Mouse (Mus musculus): ENCODE results near the gene Ubtd2. TPM values are rescaled to one million over a fixed set of nuclear protein-coding genes. Genes with fewer than 3 reads are reported as not detected.

Gene Ubtd2
- polyA plus RNA-seq, 1 experiment = 1.6 TPM

DNA sequence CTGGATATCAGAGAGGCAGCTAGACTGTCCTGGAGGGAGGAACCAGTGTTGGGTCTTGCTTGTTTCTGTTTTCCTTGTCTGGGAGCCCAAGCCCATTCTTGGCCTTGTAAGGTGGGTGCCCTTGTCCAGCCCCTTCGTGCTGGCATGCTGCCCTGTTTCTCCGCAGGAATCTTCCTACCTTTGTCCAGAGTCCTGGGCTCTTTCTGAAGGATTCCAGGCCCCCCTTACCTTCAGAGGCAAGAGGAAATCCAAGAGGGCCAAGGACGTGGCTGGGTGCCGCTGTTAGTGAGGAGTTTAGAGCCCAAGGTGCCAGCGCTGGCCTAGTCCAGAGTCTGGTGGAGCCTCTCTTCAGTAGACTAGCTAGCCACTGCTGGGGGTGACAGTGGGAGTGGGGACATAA, 89.3 kb downstream of the Ubtd2 start:
- Histone ChIP-seq H3K4me1 (ENCODE audit: control insufficient read depth, insufficient read depth, insufficient read length, low read length) (peaks cover 14% of the 10 kb centered on the region; the same call in 1 of the 2 replicates), H3K4me3 (ENCODE audit: low read depth, low read length) (no peak overlapping the region), H3K27me3 (ENCODE audit: control insufficient read depth, insufficient read depth, low read length) (no peaks in the 10 kb centered on the region), H3K27ac (ENCODE audit: insufficient read depth, low read depth, low read length) (no peak overlapping the region), H3K36me3 (ENCODE audit: control insufficient read depth, insufficient read depth, low read length) (0 out of 2 replicates have a peak, but pooled peaks cover 3% of the 10 kb centered on the region)
- TF ChIP-seq CTCF (IDR thresholded peaks at IDR 0.05; ENCODE audit: extremely low read depth, insufficient read length, insufficient replicate concordance, low read depth, low read length) (no peak), POLR2A (IDR thresholded peaks at IDR 0.05; ENCODE audit: low read depth, low read length) (no peak)
- 88% methylated on average over 5 of the region's 5 CpGs for WGBS

- H3K36me3 ChIP-seq (ENCODE audit: control insufficient read depth, insufficient read depth, low read length) = 0 out of 2 replicates have a peak, but pooled peaks cover 3% of the 10 kb centered on the region
- H3K4me3 ChIP-seq (ENCODE audit: low read depth, low read length) = no peak overlapping the region
These were observed 90.4 kb downstream of the Ubtd2 start for GRCm38 (mm10) chr11:32545605-32546004.

DNA sequence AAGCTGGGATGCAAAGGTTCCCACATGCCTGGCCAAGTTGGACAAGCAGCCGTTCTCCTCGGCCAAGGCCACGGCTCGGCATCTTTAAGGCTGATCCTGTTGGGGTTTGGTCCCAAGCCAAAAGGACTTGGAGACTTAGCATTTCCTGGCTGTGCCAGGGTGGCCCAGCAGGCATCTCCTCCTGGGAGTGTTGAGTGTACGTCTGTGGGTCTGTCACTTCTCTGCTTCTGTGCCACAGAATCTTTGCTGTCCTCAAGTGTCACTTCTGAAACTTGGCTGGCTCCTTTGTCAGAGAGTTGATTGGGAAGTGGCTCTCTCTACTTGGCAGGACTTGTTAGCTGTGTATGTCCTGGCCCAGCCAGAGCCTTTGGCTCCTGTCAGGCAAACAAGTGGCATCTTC, 91.3 kb downstream of the Ubtd2 start:
- peaks cover 18% of the 10 kb centered on the region for H3K4me1 ChIP-seq (ENCODE audit: control insufficient read depth, insufficient read depth, insufficient read length, low read length)
- no peak overlapping the region for H3K27ac ChIP-seq (ENCODE audit: insufficient read depth, low read depth, low read length)
- TF ChIP-seq CTCF (IDR thresholded peaks at IDR 0.05; ENCODE audit: extremely low read depth, insufficient read length, insufficient replicate concordance, low read depth, low read length) (no peak), POLR2A (IDR thresholded peaks at IDR 0.05; ENCODE audit: low read depth, low read length) (no peak)
- 39% methylated on average over 5 of the region's 5 CpGs for WGBS
- H3K27me3 ChIP-seq (ENCODE audit: control insufficient read depth, insufficient read depth, low read length) = no peaks in the 10 kb centered on the region
- H3K36me3 ChIP-seq (ENCODE audit: control insufficient read depth, insufficient read depth, low read length) = 0 out of 2 replicates have a peak, but pooled peaks cover 3% of the 10 kb centered on the region
- H3K4me3 ChIP-seq (ENCODE audit: low read depth, low read length) = no peak overlapping the region

More at GRCm38 (mm10) chr11:32545605-32546004, 90.4 kb downstream of the Ubtd2 start:
- no peak for TF ChIP-seq POLR2A (IDR thresholded peaks at IDR 0.05; ENCODE audit: low read depth, low read length)
- no peak for TF ChIP-seq CTCF (IDR thresholded peaks at IDR 0.05; ENCODE audit: extremely low read depth, insufficient read length, insufficient replicate concordance, low read depth, low read length)
- no peak overlapping the region for H3K27ac ChIP-seq (ENCODE audit: insufficient read depth, low read depth, low read length)
- peaks cover 17% of the 10 kb centered on the region for H3K4me1 ChIP-seq (ENCODE audit: control insufficient read depth, insufficient read depth, insufficient read length, low read length)
- no peaks in the 10 kb centered on the region for H3K27me3 ChIP-seq (ENCODE audit: control insufficient read depth, insufficient read depth, low read length)
- 92% methylated on average over 12 of the region's 12 CpGs for WGBS

DNA sequence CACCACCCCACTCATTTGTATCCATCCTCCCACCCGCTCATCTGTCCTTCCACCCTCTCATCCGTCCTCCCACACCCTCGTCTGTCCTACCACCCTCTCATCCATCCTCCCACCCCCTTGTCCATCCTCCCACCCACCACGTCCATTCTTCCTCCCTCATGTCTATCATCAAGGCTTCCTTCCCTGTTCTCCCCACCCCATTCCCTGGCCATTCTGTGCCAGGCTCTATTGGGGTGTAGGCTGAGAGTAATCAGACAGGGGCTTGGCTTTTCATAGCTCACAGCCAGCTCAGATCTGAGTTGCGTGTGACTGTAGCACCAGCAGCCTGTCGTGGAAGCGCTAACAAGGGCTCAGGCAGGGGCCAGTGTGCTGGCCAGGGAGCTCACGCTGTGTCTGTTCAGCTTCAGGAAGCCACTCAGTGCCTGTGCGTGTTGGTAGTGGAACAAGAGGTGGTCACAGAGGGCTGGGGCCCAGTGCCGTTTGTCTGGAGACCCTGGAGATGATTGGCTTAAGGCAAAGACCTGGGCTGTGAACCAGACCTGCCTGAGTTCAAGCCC, 92.3 kb downstream of the Ubtd2 start:
- 83% methylated on average over 10 of the region's 10 CpGs for WGBS
- Histone ChIP-seq H3K27ac (ENCODE audit: insufficient read depth, low read depth, low read length) (no peak overlapping the region), H3K36me3 (ENCODE audit: control insufficient read depth, insufficient read depth, low read length) (0 out of 2 replicates have a peak, but pooled peaks cover 3% of the 10 kb centered on the region), H3K4me3 (ENCODE audit: low read depth, low read length) (no peak overlapping the region), H3K4me1 (ENCODE audit: control insufficient read depth, insufficient read depth, insufficient read length, low read length) (peaks cover 20% of the 10 kb centered on the region), H3K27me3 (ENCODE audit: control insufficient read depth, insufficient read depth, low read length) (no peaks in the 10 kb centered on the region)
- no peak for TF ChIP-seq CTCF (IDR thresholded peaks at IDR 0.05; ENCODE audit: extremely low read depth, insufficient read length, insufficient replicate concordance, low read depth, low read length)
- TF ChIP-seq POLR2A (IDR thresholded peaks at IDR 0.05; ENCODE audit: low read depth, low read length) = no peak

DNA sequence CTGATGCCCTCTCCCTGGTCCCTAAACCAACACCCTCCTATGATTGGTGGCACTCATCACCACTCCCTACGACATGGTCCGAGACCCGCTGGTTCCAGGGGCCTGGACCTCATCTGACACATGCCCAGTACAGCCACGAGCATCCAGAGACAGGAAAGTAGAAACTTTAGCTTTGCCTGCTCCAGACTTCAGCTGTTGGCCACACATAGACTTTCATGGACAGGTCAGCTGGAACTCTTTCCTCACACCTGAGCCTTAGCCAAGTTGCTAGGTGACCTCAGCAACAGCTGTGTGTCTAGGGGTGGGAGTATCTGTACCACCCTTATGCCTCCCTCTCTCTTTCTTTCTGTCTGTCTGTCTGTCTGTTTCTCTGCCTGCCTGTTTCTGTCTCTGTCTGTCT, 93.1 kb downstream of the Ubtd2 start:
- H3K4me1 ChIP-seq (ENCODE audit: control insufficient read depth, insufficient read depth, insufficient read length, low read length) = peaks cover 26% of the 10 kb centered on the region
- 88% methylated on average over 4 of the region's 4 CpGs for WGBS
- H3K27me3 ChIP-seq (ENCODE audit: control insufficient read depth, insufficient read depth, low read length) = no peaks in the 10 kb centered on the region
- H3K36me3 ChIP-seq (ENCODE audit: control insufficient read depth, insufficient read depth, low read length) = 0 out of 2 replicates have a peak, but pooled peaks cover 3% of the 10 kb centered on the region
- no peak overlapping the region for H3K27ac ChIP-seq (ENCODE audit: insufficient read depth, low read depth, low read length)
- TF ChIP-seq POLR2A (IDR thresholded peaks at IDR 0.05; ENCODE audit: low read depth, low read length) = no peak
- no peak for TF ChIP-seq CTCF (IDR thresholded peaks at IDR 0.05; ENCODE audit: extremely low read depth, insufficient read length, insufficient replicate concordance, low read depth, low read length)
- no peak overlapping the region for H3K4me3 ChIP-seq (ENCODE audit: low read depth, low read length)

DNA sequence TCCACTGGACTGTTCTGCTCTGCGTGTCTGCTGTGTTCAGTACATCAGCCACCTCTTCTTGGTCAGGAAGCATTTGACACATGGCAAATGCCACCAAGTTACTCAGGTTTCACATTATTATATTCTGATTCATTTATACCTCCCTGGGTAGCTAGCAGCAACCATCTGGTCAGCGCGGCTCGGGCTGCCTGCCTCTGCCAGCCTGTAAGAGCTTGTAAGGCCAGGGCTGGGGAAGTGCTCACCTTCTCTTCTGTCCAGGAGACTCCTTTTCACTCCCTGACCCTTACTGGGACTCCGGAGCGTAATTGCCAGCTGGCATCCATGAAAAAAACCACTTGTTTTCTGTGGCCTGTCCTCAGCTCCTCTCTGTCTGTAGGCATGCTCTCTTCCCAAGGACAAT, 94.1 kb downstream of the Ubtd2 start:
- H3K36me3 ChIP-seq (ENCODE audit: control insufficient read depth, insufficient read depth, low read length) = 0 out of 2 replicates have a peak, but pooled peaks cover 2% of the 10 kb centered on the region
- no peaks in the 10 kb centered on the region for H3K27me3 ChIP-seq (ENCODE audit: control insufficient read depth, insufficient read depth, low read length)
- H3K27ac ChIP-seq (ENCODE audit: insufficient read depth, low read depth, low read length) = no peak overlapping the region
- 87% methylated on average over 6 of the region's 6 CpGs for WGBS
- peaks cover 36% of the 10 kb centered on the region for H3K4me1 ChIP-seq (ENCODE audit: control insufficient read depth, insufficient read depth, insufficient read length, low read length)
- TF ChIP-seq CTCF (IDR thresholded peaks at IDR 0.05; ENCODE audit: extremely low read depth, insufficient read length, insufficient replicate concordance, low read depth, low read length) = no peak
- TF ChIP-seq POLR2A (IDR thresholded peaks at IDR 0.05; ENCODE audit: low read depth, low read length) = no peak
- no peak overlapping the region for H3K4me3 ChIP-seq (ENCODE audit: low read depth, low read length)

DNA sequence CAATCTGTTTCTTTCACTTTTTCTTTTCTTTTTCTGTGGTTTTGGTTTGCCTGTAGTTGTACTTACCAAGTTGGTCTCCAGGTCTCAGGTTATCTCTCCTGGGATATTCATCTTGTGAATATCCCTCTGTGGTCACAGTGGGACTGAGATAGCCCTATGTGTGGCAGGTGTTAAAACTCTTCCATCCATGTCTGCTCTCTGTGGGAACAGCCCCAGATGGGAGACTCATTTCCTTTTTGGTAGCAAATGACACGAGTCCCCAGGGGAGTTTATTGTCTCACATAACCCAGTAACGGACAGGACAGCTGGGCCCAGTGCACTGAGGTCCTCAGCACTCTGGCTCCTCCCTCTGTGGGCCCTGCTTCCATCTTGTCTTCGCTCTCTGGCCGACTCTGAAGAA, 94.9 kb downstream of the Ubtd2 start:
- H3K36me3 ChIP-seq (ENCODE audit: control insufficient read depth, insufficient read depth, low read length) = 0 out of 2 replicates have a peak, but pooled peaks cover 2% of the 10 kb centered on the region
- no peak overlapping the region for H3K4me3 ChIP-seq (ENCODE audit: low read depth, low read length)
- 65% methylated on average over 4 of the region's 4 CpGs for WGBS
- no peak overlapping the region for H3K27ac ChIP-seq (ENCODE audit: insufficient read depth, low read depth, low read length)
- no peaks in the 10 kb centered on the region for H3K27me3 ChIP-seq (ENCODE audit: control insufficient read depth, insufficient read depth, low read length)
- TF ChIP-seq POLR2A (IDR thresholded peaks at IDR 0.05; ENCODE audit: low read depth, low read length) (no peak), CTCF (IDR thresholded peaks at IDR 0.05; ENCODE audit: extremely low read depth, insufficient read length, insufficient replicate concordance, low read depth, low read length) (no peak)
- H3K4me1 ChIP-seq (ENCODE audit: control insufficient read depth, insufficient read depth, insufficient read length, low read length) = peaks cover 40% of the 10 kb centered on the region

All from small intestine, adult 2 months (tissue).